Comparison of ENCODE assay signal across 13 mouse cellular contexts in genomic region chr4:63238141-63238540, GRCm38 (mm10). TPM values are rescaled to one million over a fixed set of nuclear protein-coding genes. Genes with fewer than 3 reads are reported as not detected.
DNase-seq lines count a peak whose midpoint lies in the region; ATAC-seq and TF ChIP-seq lines count a peak whose summit lies in the region.
"Had no signal": no experiment of that assay in that cellular context is flagged by ENCODE, and none has a peak within 500 bp of the region (broad histone marks: within the 10 kb centered on the region; RNA-seq: fewer than 3 reads in every experiment).

No protein-coding gene starts in this region.

- H3K27me3 ChIP-seq in limb, embryonic 14.5 days (ENCODE audit: control insufficient read depth, insufficient read depth, low read length) = no peaks in the 10 kb centered on the region

- peaks cover 10% of the 10 kb centered on the region for H3K4me1 ChIP-seq in embryonic fibroblast, embryonic 13.5 days (ENCODE audit: control insufficient read depth, insufficient read depth, low read length)
- H3K4me1 ChIP-seq in limb, embryonic 14.5 days (ENCODE audit: control insufficient read depth, insufficient read depth, low read length) = peaks cover 22% of the 10 kb centered on the region

- H3K4me3 ChIP-seq in embryonic fibroblast, embryonic 13.5 days (ENCODE audit: insufficient read depth, low read length) = no peak overlapping the region
- H3K4me3 ChIP-seq in limb, embryonic 14.5 days (replicated peaks; ENCODE audit: low read length) = no peak overlapping the region
- H3K4me3 ChIP-seq: megakaryocyte, embryonic 14.5 days; myocyte had no signal

- no peaks in the 10 kb centered on the region for H3K9me3 ChIP-seq in limb, embryonic 14.5 days (ENCODE audit: control insufficient read depth, low read length)

- TF ChIP-seq CTCF in embryonic fibroblast, embryonic 13.5 days (IDR thresholded peaks at IDR 0.05; ENCODE audit: borderline replicate concordance, insufficient read depth, low read length) = no peak

- DNase-seq in embryo, embryonic 10.5 days (ENCODE audit: low spot score) = peak; percentile 14
- no peak for DNase-seq in embryo, embryonic 10 days (ENCODE audit: low spot score)
- DNase-seq in kidney, adult 18-20 months = peak; percentile 39
- no peak for DNase-seq in kidney, adult 11 months
- DNase-seq in limb, embryonic 14.5 days (ENCODE audit: low spot score) = no peak
- no peak for DNase-seq in frontal cortex, postnatal 10 days (ENCODE audit: low spot score in 2 of 2)
- DNase-seq in left cerebral cortex, adult 9 months (ENCODE audit: low spot score in 2 of 2) = no peak
- DNase-seq: adrenal gland, postnatal 14 days; right cerebral cortex, postnatal 4 days had no signal

- 23% methylated on average over 7 of the region's 7 CpGs for WGBS in limb, embryonic 14.5 days

- no peak overlapping the region for H3K9ac ChIP-seq in limb, embryonic 14.5 days (ENCODE audit: low read depth, low read length, severe bottlenecking)
- H3K9ac ChIP-seq: liver, embryonic 14.5 days had no signal

- H3K4me2 ChIP-seq in limb, embryonic 14.5 days (replicated peaks; ENCODE audit: low read depth, low read length, severe bottlenecking) = no peak overlapping the region

- peak overlapping the region; percentile 51 for H3K27ac ChIP-seq in embryonic fibroblast, embryonic 13.5 days (ENCODE audit: insufficient read depth, low read length)
- peak overlapping the region; percentile 52 for H3K27ac ChIP-seq in limb, embryonic 14.5 days (replicated peaks; ENCODE audit: low read depth, low read length)
- H3K27ac ChIP-seq: liver, embryonic 14.5 days had no signal

- peaks cover 72% of the 10 kb centered on the region for H3K36me3 ChIP-seq in limb, embryonic 14.5 days (ENCODE audit: control insufficient read depth, insufficient read depth, low read length)

- TF ChIP-seq POLR2A in embryonic fibroblast, embryonic 13.5 days (IDR thresholded peaks at IDR 0.05; ENCODE audit: low read depth, low read length) = no peak
- TF ChIP-seq POLR2A in limb, embryonic 14.5 days (IDR thresholded peaks at IDR 0.05; ENCODE audit: borderline replicate concordance, extremely low read depth, insufficient read depth, insufficient read length) = no peak

- ATAC-seq in limb, embryonic 14.5 days (ENCODE audit: low FRiP score, low read depth) = no peak

RNA-seq across cellular contexts. Expression of gene Col27a1, which starts 24.3 kb away (rescaled TPM):
- polyA plus RNA-seq in embryonic fibroblast, embryonic 13.5 days (2011; ENCODE audit: insufficient read length, low read depth, missing spikeins) = 11.8 and 18.2 TPM in 2 replicates
- polyA plus RNA-seq in limb, embryonic 14.5 days (2012; rRNA removed) = 134 and 171 TPM in 2 replicates
- 34.1 and 40.5 TPM in 2 replicates for polyA plus RNA-seq in limb, embryonic 14.5 days (2014; fragmentation: Nextera tagmentation; extraction: Ambion mirVana)

Comparison
In these comparisons a context has a peak if more than half of its experiments do, and no peak if none do; other contexts are left out.
1. DNase-seq: peak in embryo, embryonic 10.5 days (single experiment) and kidney, adult 18-20 months (single experiment); none in embryo, embryonic 10 days (single experiment), kidney, adult 11 months (single experiment), limb, embryonic 14.5 days (single experiment), frontal cortex, postnatal 10 days (0 of 2) and left cerebral cortex, adult 9 months (0 of 2).